Mouse (Mus musculus) spleen, adult 2 months (tissue): ENCODE results near the gene Slc2a3. TPM values are rescaled to one million over a fixed set of nuclear protein-coding genes. Genes with fewer than 3 reads are reported as not detected.
A peak's percentile ranks its signal among the peaks of the same experiment; 100 is the strongest.

Experiments used
- DNase-seq, 2 experiments: peaks; one replicate each; pipeline versions ENCODE4 v3.0.0 to v3.0.0-alpha.2; 2012 to 2021; ENCODE audit warnings: low spot score in 2 of 2, low read depth in 1 of 2
- H3K27ac ChIP-seq: fragments of 200-500 bp; 2 replicates; pipeline ENCODE4 v1.5.1; 2012; ENCODE audit warnings: low read length, inconsistent platforms; ENCODE audit not compliant: insufficient read depth
- H3K27me3 ChIP-seq: fragments of 200-500 bp; 2 replicates; pipeline ENCODE4 v1.6.1; 2012; ENCODE audit warnings: mild to moderate bottlenecking, moderate library complexity, low read length, inconsistent platforms; ENCODE audit not compliant: control insufficient read depth, insufficient read depth
- H3K36me3 ChIP-seq: fragments of 200-500 bp; 2 replicates; pipeline ENCODE4 v1.6.1; 2012; ENCODE audit warnings: mild to moderate bottlenecking, low read length, inconsistent platforms; ENCODE audit not compliant: control insufficient read depth, insufficient read depth
- H3K4me1 ChIP-seq: fragments of 200-500 bp; 2 replicates; pipeline ENCODE4 v1.6.1; 2011; ENCODE audit warnings: inconsistent platforms; ENCODE audit not compliant: control insufficient read depth, insufficient read depth, insufficient read length
- H3K4me3 ChIP-seq: fragments of 200-500 bp; 2 replicates; pipeline ENCODE4 v1.5.1; 2011; ENCODE audit warnings: mild to moderate bottlenecking, inconsistent platforms; ENCODE audit not compliant: insufficient read depth, insufficient read length; ENCODE audit errors: extremely low read depth
- CTCF ChIP-seq: fragments of 200-500 bp; IDR thresholded peaks from 2 replicates; pipeline ENCODE4 v1.5.1; 2011; ENCODE audit warnings: mild to moderate bottlenecking, inconsistent platforms; ENCODE audit not compliant: insufficient read depth, insufficient read length, insufficient replicate concordance; ENCODE audit errors: extremely low read depth
- POLR2A ChIP-seq: fragments of 200-500 bp; IDR thresholded peaks from 2 replicates; pipeline ENCODE4 v1.6.1; 2011; ENCODE audit warnings: low read depth, low read length, inconsistent platforms
- WGBS: fragments of 180-500 bp; shearing (Covaris S2); methylation state at CpG from one replicate; pipeline ENCODE4 v1.1.7; 2018; 5-methylcytosine and 5-hydroxymethylcytosine counted together
- polyA plus RNA-seq: library from polyadenylated mRNA; depleted of rRNA; stranded (reverse); fragments of >200 nt; gene quantifications from 2 replicates; pipeline ENCODE4 v1.2.3, GENCODE M21; 2012

The Slc2a3 gene
- polyA plus RNA-seq, 1 experiment: 17.8 TPM

DNA sequence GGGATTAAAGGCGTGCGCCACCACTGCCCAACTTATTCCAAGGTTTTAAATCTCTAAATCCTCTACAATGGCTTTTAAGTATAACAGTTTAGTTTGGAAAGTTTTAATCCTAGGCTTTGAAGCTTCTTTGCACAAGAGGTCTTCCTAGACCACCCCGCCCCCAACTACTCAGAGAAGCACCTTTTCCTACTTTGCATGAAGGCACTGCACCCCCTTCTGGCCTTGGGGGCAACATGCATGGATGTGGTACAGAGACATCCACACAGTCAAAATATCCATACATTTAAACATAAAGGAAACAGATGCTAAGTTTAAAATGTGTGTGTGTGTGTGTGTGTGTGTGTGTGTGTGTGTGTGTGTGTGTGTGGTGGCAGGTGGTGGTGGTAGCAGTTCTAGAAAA, 16.6 kb downstream of the Slc2a3 start:
- H3K36me3 ChIP-seq: no peaks in the 10 kb centered on the region
- 95% methylated on average over 3 of the region's 3 CpGs for WGBS

DNA sequence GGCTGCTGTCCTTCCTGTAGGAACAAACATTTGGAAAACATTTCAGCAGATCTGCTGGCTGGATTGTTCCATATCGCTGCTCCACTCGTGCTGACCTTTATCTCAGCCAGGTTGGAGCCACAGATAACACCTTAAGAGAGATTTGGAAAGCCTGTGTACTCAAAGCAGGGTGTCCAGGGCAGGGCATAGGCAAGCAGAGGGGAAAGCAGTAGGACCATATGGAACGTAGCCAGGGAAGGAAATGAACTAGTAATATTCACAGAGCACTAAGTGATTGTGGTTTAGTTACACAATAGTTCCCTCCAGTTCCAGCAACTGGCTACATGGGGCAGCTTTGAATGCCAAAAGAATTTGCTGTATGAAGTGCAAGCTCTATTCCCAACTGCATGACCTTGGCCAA, 19.3 kb downstream of the Slc2a3 start:
- H3K36me3 ChIP-seq: no peaks in the 10 kb centered on the region
- no peak overlapping the region for H3K4me3 ChIP-seq
- WGBS: 43% methylated on average over 3 of the region's 3 CpGs
- no peak for DNase-seq
- TF ChIP-seq CTCF (no peak), POLR2A (no peak)
- no peaks in the 10 kb centered on the region; the same call in 1 of the 2 replicates for H3K4me1 ChIP-seq
- no peaks in the 10 kb centered on the region for H3K27me3 ChIP-seq
- no peak overlapping the region for H3K27ac ChIP-seq

More for the DNA sequence above, 16.6 kb downstream of the Slc2a3 start:
- TF ChIP-seq CTCF: peak; percentile 32; the same call in 1 of the 2 replicates
- TF ChIP-seq POLR2A: no peak
- no peak overlapping the region for H3K4me3 ChIP-seq
- H3K4me1 ChIP-seq: no peaks in the 10 kb centered on the region; the same call in 1 of the 2 replicates
- H3K27me3 ChIP-seq: no peaks in the 10 kb centered on the region
- H3K27ac ChIP-seq: no peak overlapping the region
- DNase-seq: peak in 1 of 2 experiments; percentile 21

DNA sequence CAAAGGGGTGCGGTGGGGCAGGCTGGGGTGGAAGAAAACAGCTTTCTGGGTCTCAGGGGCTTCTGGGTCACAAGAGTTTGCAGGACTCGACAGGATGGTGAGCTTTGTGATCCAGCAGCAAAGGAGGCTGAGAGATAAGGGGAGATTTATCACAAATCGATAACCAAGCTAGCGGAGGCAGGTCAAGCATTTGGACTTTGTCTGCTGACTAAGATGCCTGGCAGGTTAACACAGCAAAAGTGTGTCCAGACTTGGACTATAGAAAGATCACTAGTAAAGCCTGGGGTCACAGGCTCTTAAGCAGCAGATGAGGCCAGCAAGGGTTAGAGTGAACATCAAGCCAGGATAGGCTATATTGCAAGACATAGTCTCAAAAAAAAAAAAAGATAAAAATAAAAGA, 20.3 kb downstream of the Slc2a3 start:
- Histone ChIP-seq H3K27me3 (no peaks in the 10 kb centered on the region), H3K27ac (no peak overlapping the region), H3K36me3 (no peaks in the 10 kb centered on the region), H3K4me3 (no peak overlapping the region), H3K4me1 (no peaks in the 10 kb centered on the region; the same call in 1 of the 2 replicates)
- 91% methylated on average over 4 of the region's 4 CpGs for WGBS
- DNase-seq: no peak
- TF ChIP-seq POLR2A: no peak
- no peak for TF ChIP-seq CTCF

DNA sequence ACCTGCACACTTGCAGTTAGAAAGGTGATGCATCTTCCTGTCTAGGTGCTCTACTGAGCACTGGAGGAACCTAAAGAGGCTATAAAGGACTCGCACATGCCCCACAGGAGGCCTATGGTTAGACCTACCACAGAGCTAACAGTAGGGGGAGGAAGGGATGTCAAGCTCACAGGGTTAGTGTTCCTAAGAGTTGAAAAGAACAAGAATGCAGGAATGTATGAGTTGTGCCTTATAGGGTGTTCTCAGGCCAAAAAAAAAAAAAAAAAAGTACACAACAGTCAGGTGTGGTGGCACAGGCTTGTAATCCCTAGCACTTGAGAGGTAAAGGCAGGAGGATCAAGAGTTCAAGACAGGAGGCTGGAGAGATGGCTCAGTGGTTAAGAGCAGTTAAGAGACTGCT, 21.5 kb downstream of the Slc2a3 start:
- no peaks in the 10 kb centered on the region for H3K27me3 ChIP-seq
- no peak overlapping the region for H3K27ac ChIP-seq
- no peak for DNase-seq
- H3K36me3 ChIP-seq: no peaks in the 10 kb centered on the region
- 86% methylated on average over 1 of the region's 1 CpGs for WGBS
- no peaks in the 10 kb centered on the region for H3K4me1 ChIP-seq
- TF ChIP-seq POLR2A: no peak
- TF ChIP-seq CTCF: no peak
- H3K4me3 ChIP-seq: no peak overlapping the region

DNA sequence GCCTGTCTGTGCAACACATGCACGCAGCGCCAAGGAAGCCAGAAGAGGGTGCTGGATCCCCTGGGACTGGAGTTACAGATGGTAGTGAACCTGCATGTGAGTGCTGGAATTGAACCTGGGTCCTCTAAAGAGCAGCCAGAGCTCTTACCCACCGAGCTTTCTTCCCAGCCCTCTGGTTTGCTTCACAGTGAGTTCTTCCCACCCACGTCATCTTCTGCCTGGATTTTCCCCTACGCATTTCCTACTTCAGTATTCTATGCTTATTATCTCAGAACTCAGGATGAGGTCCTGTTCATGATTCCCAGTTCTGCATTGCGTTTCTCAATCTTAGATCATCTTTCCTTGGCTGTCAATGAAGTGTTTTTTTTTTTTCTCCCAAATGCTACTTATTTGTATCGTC, 25.4 kb downstream of the Slc2a3 start:
- H3K4me1 ChIP-seq: no peaks in the 10 kb centered on the region
- no peak for DNase-seq
- WGBS: 85% methylated on average over 7 of the region's 7 CpGs
- no peak for TF ChIP-seq CTCF
- no peak for TF ChIP-seq POLR2A
- no peak overlapping the region for H3K4me3 ChIP-seq
- H3K36me3 ChIP-seq: no peaks in the 10 kb centered on the region
- H3K27ac ChIP-seq: no peak overlapping the region
- no peaks in the 10 kb centered on the region for H3K27me3 ChIP-seq

DNA sequence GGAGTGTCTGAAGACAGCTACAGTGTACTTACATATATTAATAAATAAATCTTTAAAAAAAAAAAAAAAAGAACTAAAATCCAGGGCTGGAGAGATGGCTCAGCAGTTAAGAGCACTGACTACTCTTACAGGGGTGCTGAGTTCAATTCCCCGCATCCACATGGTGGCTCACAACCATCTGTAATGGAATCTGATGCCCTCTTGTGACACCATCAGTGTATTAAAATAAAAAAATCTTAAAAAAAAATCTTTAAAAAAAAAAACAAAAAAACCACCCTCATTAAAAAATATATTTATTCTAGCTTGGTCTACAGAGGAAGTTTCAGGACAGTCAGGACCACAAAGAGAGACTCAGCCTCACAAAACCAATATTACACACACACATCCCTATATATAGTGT, 27.1 kb downstream of the Slc2a3 start:
- Histone ChIP-seq H3K27ac (no peak overlapping the region), H3K4me1 (no peaks in the 10 kb centered on the region), H3K27me3 (no peaks in the 10 kb centered on the region), H3K36me3 (no peaks in the 10 kb centered on the region), H3K4me3 (no peak overlapping the region)
- TF ChIP-seq POLR2A: no peak
- no peak for TF ChIP-seq CTCF
- 94% methylated on average over 1 of the region's 1 CpGs for WGBS
- DNase-seq: no peak

DNA sequence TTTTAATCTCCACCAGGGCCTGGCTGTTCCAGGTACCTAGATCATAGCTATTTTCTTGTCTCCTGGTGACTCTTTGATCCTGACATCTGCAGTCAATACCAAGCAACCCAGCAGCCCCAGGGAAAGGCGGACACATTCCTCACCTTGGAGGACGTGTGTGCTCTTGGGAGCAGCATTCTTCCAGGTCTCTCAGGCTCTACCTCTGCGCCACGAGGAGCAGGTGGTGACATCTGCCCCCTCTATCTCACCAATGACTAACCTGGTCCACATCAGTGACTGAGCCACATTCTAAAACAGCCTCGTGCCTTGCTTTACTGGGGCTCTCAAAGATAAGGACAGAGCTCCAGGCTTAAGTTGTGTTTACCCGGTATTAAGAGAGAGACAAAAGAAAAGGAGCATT, 28.7 kb downstream of the Slc2a3 start:
- TF ChIP-seq POLR2A (no peak), CTCF (no peak)
- Histone ChIP-seq H3K4me1 (no peaks in the 10 kb centered on the region), H3K4me3 (no peak overlapping the region), H3K36me3 (no peaks in the 10 kb centered on the region), H3K27ac (no peak overlapping the region), H3K27me3 (no peaks in the 10 kb centered on the region)
- no peak for DNase-seq
- WGBS: 89% methylated on average over 6 of the region's 6 CpGs
